Mouse (Mus musculus): ENCODE measurements at regions not wholly inside any gene's neighbourhood (a gene's known extent, or its start where the extent isn't known, plus 50 kb on each side); places are given as distances from the start of the nearest gene placed in this dataset.

DNA sequence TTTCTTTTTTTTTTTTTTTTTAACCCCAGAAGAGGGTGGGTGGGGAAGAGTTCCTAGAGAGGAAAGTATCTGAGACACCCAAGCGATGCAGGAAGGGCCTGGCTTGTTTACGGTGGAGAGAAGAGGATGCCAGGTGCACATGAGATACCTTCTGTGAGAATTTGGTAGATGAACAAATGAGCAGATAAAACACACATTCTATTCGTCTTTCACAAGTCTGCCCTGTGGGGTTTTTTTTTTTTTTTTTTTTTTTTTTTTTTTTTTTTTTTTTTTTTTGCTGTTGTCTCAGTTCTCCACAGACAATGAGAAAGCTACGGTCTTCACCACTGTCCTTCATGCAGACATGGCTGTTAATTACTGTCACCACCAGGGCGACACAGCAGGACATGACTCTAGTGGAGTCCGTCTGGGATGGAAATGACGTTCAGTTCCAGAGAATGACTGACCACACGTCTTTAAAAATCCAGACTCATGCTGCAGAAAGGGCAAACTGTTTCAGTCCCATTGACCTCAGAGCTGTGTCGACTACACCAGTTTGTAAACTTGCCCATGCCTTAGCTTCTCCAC, 278.3 kb downstream of the Lnpk start:
- TF ChIP-seq CTCF (IDR thresholded peaks at IDR 0.05; ENCODE audit: low read depth, low read length): no peak
- no peak for TF ChIP-seq GATA1 (IDR thresholded peaks at IDR 0.05; ENCODE audit: borderline replicate concordance, low read length)
- TF ChIP-seq TAL1 (conservative IDR thresholded peaks at IDR 0.05; ENCODE audit: low read depth, low read length): no peak
- no peak for TF ChIP-seq GATA2 (IDR thresholded peaks at IDR 0.05; ENCODE audit: borderline replicate concordance, low read depth, low read length)
